Mouse (Mus musculus) MEL (cell line): ENCODE data around the gene Ssxa1. TPM values are rescaled to one million over a fixed set of nuclear protein-coding genes. Genes with fewer than 3 reads are reported as not detected.
"Not testable (repeated sequence)": the region's sequence is repeated elsewhere in the genome, so short reads cannot be mapped to it uniquely, and the experiment has no call there.

Experiments
- DNase-seq: peaks from one replicate; pipeline ENCODE4 v3.0.0; 2011; ENCODE audit warnings: low read depth, low spot score
- H3K27ac ChIP-seq: 2 replicates; pipeline ENCODE4 v1.5.1; 2012; ENCODE audit warnings: low read depth, mild to moderate bottlenecking, control low read depth, low read length, moderate library complexity; ENCODE audit not compliant: control insufficient read depth
- H3K27me3 ChIP-seq, 2 experiments: fragments of 150-350 bp in 1 of 2; sonication (generic) in 1 of 2; 2 replicates each; pipeline ENCODE4 v1.6.1; 2012; ENCODE audit warnings: low read length in 2 of 2, mild to moderate bottlenecking in 2 of 2, improper control_type of control experiment in 1 of 2, moderate library complexity in 1 of 2; ENCODE audit not compliant: insufficient read depth in 2 of 2, control insufficient read depth in 1 of 2
- H3K36me3 ChIP-seq, 2 experiments: 2 replicates each; pipeline ENCODE4 v1.6.1; 2012 to 2014; ENCODE audit warnings: low read length in 2 of 2, improper control_type of control experiment in 1 of 2, inconsistent platforms in 1 of 2, mild to moderate bottlenecking in 1 of 2; ENCODE audit not compliant: insufficient read depth in 2 of 2, control insufficient read depth in 1 of 2
- H3K4me1 ChIP-seq, 2 experiments: fragments of 150-350 bp in 1 of 2; sonication (generic) in 1 of 2; 2 replicates each; pipeline ENCODE4 v1.6.1; 2012; ENCODE audit warnings: low read length in 2 of 2, improper control_type of control experiment in 1 of 2, mild to moderate bottlenecking in 1 of 2; ENCODE audit not compliant: insufficient read depth in 2 of 2, control insufficient read depth in 1 of 2
- H3K4me3 ChIP-seq, 2 experiments: fragments of 150-350 bp in 1 of 2; sonication (generic) in 1 of 2; 2 replicates each; pipeline ENCODE4 v1.5.1; 2012; ENCODE audit warnings: low read depth in 2 of 2, low read length in 2 of 2, mild to moderate bottlenecking in 2 of 2, moderate library complexity in 2 of 2, control low read depth in 1 of 2, improper control_type of control experiment in 1 of 2; ENCODE audit not compliant: control insufficient read depth in 1 of 2, insufficient read depth in 1 of 2
- H3K79me2 ChIP-seq: 2 replicates; pipeline ENCODE4 v1.6.1; 2012; ENCODE audit warnings: mild to moderate bottlenecking, low read length, moderate library complexity; ENCODE audit not compliant: control insufficient read depth, poor library complexity, insufficient read depth
- H3K9ac ChIP-seq: 2 replicates; pipeline ENCODE4 v1.6.1; 2012; ENCODE audit warnings: low read depth, mild to moderate bottlenecking, control low read depth, low read length, moderate library complexity; ENCODE audit not compliant: control insufficient read depth, poor library complexity, severe bottlenecking
- H3K9me3 ChIP-seq: fragments of 150-350 bp; sonication (generic); replicated peaks from 2 replicates; pipeline ENCODE4 v1.6.1; 2012; ENCODE audit warnings: mild to moderate bottlenecking, low read length, improper control_type of control experiment, moderate library complexity; ENCODE audit not compliant: insufficient read depth
- BHLHE40 ChIP-seq: IDR thresholded peaks from 2 replicates; pipeline ENCODE4 v1.6.1; 2012; ENCODE audit warnings: low read depth, mild to moderate bottlenecking, inconsistent platforms, low read length, improper control_type of control experiment, borderline replicate concordance
- CHD2 ChIP-seq: IDR thresholded peaks from 2 replicates; pipeline ENCODE4 v1.6.1; 2011; ENCODE audit warnings: low read length, improper control_type of control experiment
- CTCF ChIP-seq, 3 experiments: IDR thresholded peaks in 2 of 3; conservative IDR thresholded peaks in 1 of 3; 2 replicates each; pipeline ENCODE4 v1.5.1; 2011 to 2012; ENCODE audit warnings: low read length in 3 of 3, low read depth in 2 of 3, mild to moderate bottlenecking in 2 of 3, improper control_type of control experiment in 1 of 3, inconsistent platforms in 1 of 3, mixed read lengths in 1 of 3, moderate library complexity in 1 of 3; ENCODE audit not compliant: control insufficient read depth in 1 of 3, insufficient read depth in 1 of 3, poor library complexity in 1 of 3, severe bottlenecking in 1 of 3
- E2F4 ChIP-seq: IDR thresholded peaks from 2 replicates; pipeline ENCODE4 v1.6.1; 2011; ENCODE audit warnings: low read depth, low read length, improper control_type of control experiment, borderline replicate concordance
- ELF1 ChIP-seq: IDR thresholded peaks from 2 replicates; pipeline ENCODE4 v1.6.1; 2014; ENCODE audit warnings: low read depth, mild to moderate bottlenecking, inconsistent platforms, low read length, improper control_type of control experiment, moderate library complexity
- EP300 ChIP-seq, 2 experiments: IDR thresholded peaks; 2 replicates each; pipeline ENCODE4 v1.6.1; 2011; ENCODE audit warnings: improper control_type of control experiment in 2 of 2, low read length in 2 of 2, low read depth in 1 of 2, mild to moderate bottlenecking in 1 of 2
- ETS1 ChIP-seq: IDR thresholded peaks from 2 replicates; pipeline ENCODE4 v1.6.1; 2012; ENCODE audit warnings: low read depth, mild to moderate bottlenecking, inconsistent platforms, low read length, improper control_type of control experiment, moderate library complexity
- GATA1 ChIP-seq: IDR thresholded peaks from 2 replicates; pipeline ENCODE4 v1.6.1; 2011; ENCODE audit warnings: low read depth, low read length, improper control_type of control experiment
- HCFC1 ChIP-seq: IDR thresholded peaks from 2 replicates; pipeline ENCODE4 v1.6.1; 2012; ENCODE audit warnings: low read depth, mild to moderate bottlenecking, inconsistent platforms, low read length, improper control_type of control experiment, moderate library complexity
- JUND ChIP-seq: IDR thresholded peaks from 2 replicates; pipeline ENCODE4 v1.6.1; 2011; ENCODE audit warnings: low read depth, mild to moderate bottlenecking, improper control_type of control experiment, low read length
- MAZ ChIP-seq: IDR thresholded peaks from 2 replicates; pipeline ENCODE4 v1.6.1; 2012; ENCODE audit warnings: low read depth, mild to moderate bottlenecking, inconsistent platforms, low read length, improper control_type of control experiment
- MEF2A ChIP-seq: IDR thresholded peaks from 2 replicates; pipeline ENCODE4 v1.6.1; 2014; ENCODE audit warnings: low read depth, mild to moderate bottlenecking, inconsistent platforms, low read length, improper control_type of control experiment; ENCODE audit not compliant: poor library complexity, insufficient replicate concordance, severe bottlenecking; ENCODE audit errors: extremely low read depth
- MYC ChIP-seq: IDR thresholded peaks from 2 replicates; pipeline ENCODE4 v1.6.1; 2011; ENCODE audit warnings: low read depth, mild to moderate bottlenecking, low read length, improper control_type of control experiment, moderate library complexity
- NRF1 ChIP-seq: IDR thresholded peaks from 2 replicates; pipeline ENCODE4 v1.6.1; 2014; ENCODE audit warnings: low read depth, mild to moderate bottlenecking, inconsistent platforms, low read length, improper control_type of control experiment, moderate library complexity; ENCODE audit not compliant: poor library complexity, insufficient read depth, severe bottlenecking
- POLR2A ChIP-seq, 2 experiments: IDR thresholded peaks; 2 replicates each; pipeline ENCODE4 v1.6.1; 2011 to 2012; ENCODE audit warnings: low read length in 2 of 2, mild to moderate bottlenecking in 2 of 2, control low read depth in 1 of 2, improper control_type of control experiment in 1 of 2, low read depth in 1 of 2, moderate library complexity in 1 of 2; ENCODE audit not compliant: control insufficient read depth in 1 of 2, insufficient read depth in 1 of 2, poor library complexity in 1 of 2
- POLR2AphosphoS2 ChIP-seq: IDR thresholded peaks from 2 replicates; pipeline ENCODE4 v1.6.1; 2011; ENCODE audit warnings: low read length, improper control_type of control experiment
- POLR2AphosphoS5 ChIP-seq: IDR thresholded peaks from 2 replicates; pipeline ENCODE4 v1.6.1; 2012; ENCODE audit warnings: low read depth, borderline replicate concordance, mild to moderate bottlenecking, inconsistent platforms, low read length, moderate library complexity, mixed read lengths
- RAD21 ChIP-seq: IDR thresholded peaks from 2 replicates; pipeline ENCODE4 v1.6.1; 2011; ENCODE audit warnings: mild to moderate bottlenecking, low read depth, low read length, improper control_type of control experiment
- RCOR1 ChIP-seq: IDR thresholded peaks from 2 replicates; pipeline ENCODE4 v1.6.1; 2012; ENCODE audit warnings: low read depth, mild to moderate bottlenecking, inconsistent platforms, low read length, improper control_type of control experiment
- TBP ChIP-seq: IDR thresholded peaks from 2 replicates; pipeline ENCODE4 v1.8.0; 2011; ENCODE audit warnings: low read depth, low read length, improper control_type of control experiment
- UBTF ChIP-seq: IDR thresholded peaks from 2 replicates; pipeline ENCODE4 v1.6.1; 2012; ENCODE audit warnings: low read depth, mild to moderate bottlenecking, inconsistent platforms, low read length, improper control_type of control experiment, moderate library complexity, borderline replicate concordance; ENCODE audit not compliant: insufficient read depth
- USF1 ChIP-seq: IDR thresholded peaks from 2 replicates; pipeline ENCODE4 v1.6.1; 2014; ENCODE audit warnings: low read depth, mild to moderate bottlenecking, inconsistent platforms, low read length, improper control_type of control experiment, moderate library complexity
- ZC3H11A ChIP-seq: IDR thresholded peaks from 2 replicates; pipeline ENCODE4 v1.6.1; 2012; ENCODE audit warnings: low read depth, mild to moderate bottlenecking, inconsistent platforms, low read length, improper control_type of control experiment
- ZKSCAN1 ChIP-seq: IDR thresholded peaks from 2 replicates; pipeline ENCODE4 v1.6.1; 2012; ENCODE audit warnings: low read depth, mild to moderate bottlenecking, inconsistent platforms, low read length, improper control_type of control experiment, moderate library complexity
- ZNF384 ChIP-seq: IDR thresholded peaks from 2 replicates; pipeline ENCODE4 v1.6.1; 2012; ENCODE audit warnings: low read depth, mild to moderate bottlenecking, inconsistent platforms, low read length, improper control_type of control experiment
- polyA plus RNA-seq, 2 experiments: library from polyadenylated mRNA; stranded (reverse) in 1 of 2; unstranded in 1 of 2; fragments of >175 nt in 1 of 2; fragments of >200 nt in 1 of 2; gene quantifications; 2 replicates each; pipeline versions ENCODE4 v1.2.1 to v1.2.4; 2012; ENCODE audit warnings: low replicate concordance in 2 of 2, low read depth in 1 of 2; ENCODE audit not compliant: insufficient read length in 2 of 2, insufficient read depth in 1 of 2, missing spikeins in 1 of 2
- total RNA-seq: library from RNA; depleted of rRNA; stranded (reverse); fragments of 300-350 nt; gene quantifications from 2 replicates; pipeline ENCODE4 v1.2.3, GENCODE M21; 2012

Gene Ssxa1
- total and polyA plus RNA-seq, 3 experiments, result not detected

GRCm38 (mm10) chrX:21088983-21089866 lies 26.4 kb upstream of the Ssxa1 start, which contains the start of gene Zfp300:
Zfp300 (minus strand) TSS chrX:21089527.
- Histone ChIP-seq H3K79me2 (no peaks in the 10 kb centered on the region), H3K4me1 (no peaks in the 10 kb centered on the region), H3K4me3 (no peak within 1 kb of the TSS), H3K36me3 (no peaks in the 10 kb centered on the region), H3K27me3 (no peaks in the 10 kb centered on the region), H3K9me3 (no peaks in the 10 kb centered on the region), H3K27ac (no peak within 1 kb of the TSS), H3K9ac (no peak within 1 kb of the TSS)
- TF ChIP-seq CTCF (IDR thresholded peaks at IDR 0.05 in 2 of 3, conservative IDR thresholded peaks at IDR 0.05 in 1 of 3; ENCODE audit: control insufficient read depth in 1 of 3, insufficient read depth in 1 of 3, low read depth in 2 of 3, low read length in 3 of 3, poor library complexity in 1 of 3, severe bottlenecking in 1 of 3) (no peak), POLR2AphosphoS5 (no peak), CHD2 (no peak), TBP (no peak), NRF1 (no peak), MYC (no peak), MAZ (no peak), E2F4 (no peak), GATA1 (no peak), RCOR1 (no peak), BHLHE40 (no peak), UBTF (no peak), HCFC1 (no peak), ELF1 (no peak), MEF2A (no peak), ZC3H11A (no peak)
- DNase-seq, result no peak

DNA sequence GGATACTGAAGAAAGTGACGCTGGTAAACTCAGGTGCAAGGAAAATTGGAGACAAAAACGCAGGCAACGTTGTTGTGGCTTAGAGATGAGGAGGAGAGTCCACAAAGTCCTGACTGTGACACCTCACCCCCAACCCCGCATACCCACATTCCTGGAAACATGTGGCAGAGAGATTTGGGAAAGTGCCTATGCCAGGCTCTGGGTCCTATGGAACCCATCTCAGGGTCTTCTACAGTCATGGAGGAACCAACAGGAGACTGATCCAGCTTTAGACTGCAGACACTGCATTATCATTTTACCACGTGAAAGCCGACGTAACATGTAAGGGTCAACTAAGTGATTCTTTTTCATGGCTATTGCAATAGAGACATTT lies 25.8 kb upstream of the Ssxa1 start:
- DNase-seq, result no peak
- no peaks in the 10 kb centered on the region for H3K9me3 ChIP-seq
- H3K36me3 ChIP-seq, result no peaks in the 10 kb centered on the region
- TF ChIP-seq CHD2 (no peak), EP300 (IDR thresholded peaks at IDR 0.05; ENCODE audit: low read depth in 1 of 2, low read length in 2 of 2) (no peak), RAD21 (no peak), USF1 (no peak), ZNF384 (no peak), POLR2A (IDR thresholded peaks at IDR 0.05; ENCODE audit: control insufficient read depth in 1 of 2, insufficient read depth in 1 of 2, low read depth in 1 of 2, low read length in 2 of 2, poor library complexity in 1 of 2) (no peak), CTCF (IDR thresholded peaks at IDR 0.05 in 2 of 3, conservative IDR thresholded peaks at IDR 0.05 in 1 of 3; ENCODE audit: control insufficient read depth in 1 of 3, insufficient read depth in 1 of 3, low read depth in 2 of 3, low read length in 3 of 3, poor library complexity in 1 of 3, severe bottlenecking in 1 of 3) (no peak), JUND (no peak), NRF1 (no peak), ETS1 (no peak), ZKSCAN1 (no peak), E2F4 (no peak), POLR2AphosphoS2 (no peak)
- no peak overlapping the region for H3K27ac ChIP-seq
- H3K9ac ChIP-seq, result no peak overlapping the region
- no peaks in the 10 kb centered on the region for H3K27me3 ChIP-seq
- H3K4me1 ChIP-seq, result no peaks in the 10 kb centered on the region
- H3K79me2 ChIP-seq, result no peaks in the 10 kb centered on the region
- H3K4me3 ChIP-seq, result no peak overlapping the region

DNA sequence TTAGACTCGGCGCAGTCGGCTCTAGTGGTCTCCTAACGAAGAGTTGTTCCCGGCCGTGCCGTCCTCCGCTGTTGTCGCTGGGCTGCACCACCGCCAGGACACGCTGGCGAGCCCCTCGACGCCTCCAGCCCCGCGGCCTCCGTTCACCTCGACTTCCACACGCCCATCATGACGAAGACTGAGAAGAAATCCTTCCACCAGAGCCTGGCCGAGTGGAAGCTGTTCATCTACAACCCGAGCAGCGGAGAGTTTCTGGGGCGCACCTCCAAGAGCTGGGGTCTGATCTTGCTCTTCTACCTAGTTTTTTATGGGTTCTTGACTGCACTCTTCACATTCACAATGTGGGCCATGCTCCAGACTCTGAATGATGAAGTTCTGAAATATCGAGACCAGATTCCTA lies 31.1 kb downstream of the Ssxa1 start:
- H3K79me2 ChIP-seq, H3K4me1 ChIP-seq, H3K27ac ChIP-seq, H3K36me3 ChIP-seq, H3K4me3 ChIP-seq, H3K9ac ChIP-seq, DNase-seq, H3K27me3 ChIP-seq, H3K9me3 ChIP-seq: not testable (repeated sequence)
